Mouse (Mus musculus): Measurements from ENCODE around the gene Ptk6. TPM values are rescaled to one million over a fixed set of nuclear protein-coding genes. Genes with fewer than 3 reads are reported as not detected.
A peak's percentile ranks its signal among the peaks of the same experiment; 100 is the strongest.

Gene Ptk6
- polyA plus RNA-seq, 1 experiment from 2014 or later = not detected

DNA sequence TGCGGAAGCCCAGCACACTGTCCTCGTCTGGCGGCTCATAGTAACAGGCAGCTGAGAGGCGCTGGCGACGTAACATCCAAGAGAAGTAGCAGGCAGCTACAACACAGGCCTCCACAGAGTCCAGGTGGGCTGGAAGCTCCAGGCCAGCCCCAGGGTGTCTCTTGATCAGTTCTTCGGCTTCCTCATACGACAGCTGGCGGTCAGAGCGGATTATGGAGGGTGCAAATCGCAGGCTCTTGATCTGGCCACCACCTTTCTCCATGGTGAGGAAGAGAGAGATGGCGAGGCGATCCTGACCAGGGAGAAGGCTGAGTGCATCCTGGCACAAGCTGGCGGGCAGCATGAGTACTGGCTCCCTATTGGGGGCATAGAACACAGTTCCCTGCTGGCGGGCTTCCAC, 30.9 kb upstream of the Ptk6 start:
- Histone ChIP-seq H3K4me3 (ENCODE audit: control insufficient read depth in 1 of 2, insufficient read depth in 1 of 2, low read depth in 1 of 2, low read length in 2 of 2) (no peak overlapping the region), H3K9ac (ENCODE audit: low read length) (no peak overlapping the region), H3K9me3 (ENCODE audit: control insufficient read depth, low read length) (no peaks in the 10 kb centered on the region), H3K27ac (replicated peaks in 1 of 2; ENCODE audit: control insufficient read depth in 1 of 2, insufficient read depth in 1 of 2, low read depth in 2 of 2, low read length in 2 of 2) (no peak overlapping the region), H3K27me3 (ENCODE audit: control insufficient read depth, insufficient read depth, low read length) (no peaks in the 10 kb centered on the region), H3K4me2 (ENCODE audit: low read length) (no peak overlapping the region), H3K36me3 (ENCODE audit: control insufficient read depth, insufficient read depth, low read length) (peaks cover 23% of the 10 kb centered on the region; the same call in 1 of the 2 replicates), H3K4me1 (ENCODE audit: control insufficient read depth in 2 of 2, insufficient read depth in 2 of 2, low read length in 2 of 2) (no peaks in the 10 kb centered on the region)
- no peak for ATAC-seq (ENCODE audit: insufficient number of reproducible peaks, insufficient read depth, low FRiP score, low read depth)
- WGBS = 87% methylated on average over 15 of the region's 15 CpGs

GRCm38 (mm10) chr2:181231171-181231570, 28.6 kb upstream of the Ptk6 start:
- no peak overlapping the region for H3K4me3 ChIP-seq (ENCODE audit: control insufficient read depth in 1 of 2, insufficient read depth in 1 of 2, low read depth in 1 of 2, low read length in 2 of 2)
- H3K4me1 ChIP-seq (ENCODE audit: control insufficient read depth in 2 of 2, insufficient read depth in 2 of 2, low read length in 2 of 2) = no peaks in the 10 kb centered on the region
- H3K9me3 ChIP-seq (ENCODE audit: control insufficient read depth, low read length) = no peaks in the 10 kb centered on the region
- ATAC-seq (ENCODE audit: insufficient number of reproducible peaks, insufficient read depth, low FRiP score, low read depth) = no peak
- no peaks in the 10 kb centered on the region for H3K27me3 ChIP-seq (ENCODE audit: control insufficient read depth, insufficient read depth, low read length)
- no peak overlapping the region for H3K27ac ChIP-seq (replicated peaks in 1 of 2; ENCODE audit: control insufficient read depth in 1 of 2, insufficient read depth in 1 of 2, low read depth in 2 of 2, low read length in 2 of 2)
- WGBS = 73% methylated on average over 20 of the region's 20 CpGs
- no peak overlapping the region for H3K9ac ChIP-seq (ENCODE audit: low read length)
- H3K36me3 ChIP-seq (ENCODE audit: control insufficient read depth, insufficient read depth, low read length) = peaks cover 14% of the 10 kb centered on the region; the same call in 1 of the 2 replicates
- H3K4me2 ChIP-seq (ENCODE audit: low read length) = no peak overlapping the region

GRCm38 (mm10) chr2:181228335-181228734, 25.7 kb upstream of the Ptk6 start:
- Histone ChIP-seq H3K36me3 (ENCODE audit: control insufficient read depth, insufficient read depth, low read length) (peaks cover 6% of the 10 kb centered on the region; the same call in 1 of the 2 replicates), H3K27me3 (ENCODE audit: control insufficient read depth, insufficient read depth, low read length) (no peaks in the 10 kb centered on the region), H3K9me3 (ENCODE audit: control insufficient read depth, low read length) (no peaks in the 10 kb centered on the region), H3K27ac (replicated peaks in 1 of 2; ENCODE audit: control insufficient read depth in 1 of 2, insufficient read depth in 1 of 2, low read depth in 2 of 2, low read length in 2 of 2) (no peak overlapping the region), H3K4me3 (ENCODE audit: control insufficient read depth in 1 of 2, insufficient read depth in 1 of 2, low read depth in 1 of 2, low read length in 2 of 2) (no peak overlapping the region), H3K9ac (ENCODE audit: low read length) (no peak overlapping the region), H3K4me2 (ENCODE audit: low read length) (no peak overlapping the region), H3K4me1 (ENCODE audit: control insufficient read depth in 2 of 2, insufficient read depth in 2 of 2, low read length in 2 of 2) (no peaks in the 10 kb centered on the region)
- no peak for ATAC-seq (ENCODE audit: insufficient number of reproducible peaks, insufficient read depth, low FRiP score, low read depth)
- WGBS = 61% methylated on average over 1 of the region's 1 CpGs

GRCm38 (mm10) chr2:181227122-181227521, 24.5 kb upstream of the Ptk6 start:
- H3K4me2 ChIP-seq (ENCODE audit: low read length) = no peak overlapping the region
- H3K36me3 ChIP-seq (ENCODE audit: control insufficient read depth, insufficient read depth, low read length) = no peaks in the 10 kb centered on the region
- no peaks in the 10 kb centered on the region for H3K9me3 ChIP-seq (ENCODE audit: control insufficient read depth, low read length)
- no peak overlapping the region for H3K9ac ChIP-seq (ENCODE audit: low read length)
- H3K27me3 ChIP-seq (ENCODE audit: control insufficient read depth, insufficient read depth, low read length) = no peaks in the 10 kb centered on the region
- H3K4me1 ChIP-seq (ENCODE audit: control insufficient read depth in 2 of 2, insufficient read depth in 2 of 2, low read length in 2 of 2) = no peaks in the 10 kb centered on the region
- no peak for ATAC-seq (ENCODE audit: insufficient number of reproducible peaks, insufficient read depth, low FRiP score, low read depth)
- WGBS = 74% methylated on average over 3 of the region's 3 CpGs
- H3K27ac ChIP-seq (replicated peaks in 1 of 2; ENCODE audit: control insufficient read depth in 1 of 2, insufficient read depth in 1 of 2, low read depth in 2 of 2, low read length in 2 of 2) = no peak overlapping the region
- H3K4me3 ChIP-seq (ENCODE audit: control insufficient read depth in 1 of 2, insufficient read depth in 1 of 2, low read depth in 1 of 2, low read length in 2 of 2) = no peak overlapping the region

- no peaks in the 10 kb centered on the region for H3K9me3 ChIP-seq (ENCODE audit: control insufficient read depth, low read length)
- no peak overlapping the region for H3K4me3 ChIP-seq (ENCODE audit: control insufficient read depth in 1 of 2, insufficient read depth in 1 of 2, low read depth in 1 of 2, low read length in 2 of 2)
- peaks cover 4 to 5% of the 10 kb centered on the region in 2 experiments; a peak in 2 of 4 replicates for H3K4me1 ChIP-seq (ENCODE audit: control insufficient read depth in 2 of 2, insufficient read depth in 2 of 2, low read length in 2 of 2)
- WGBS = 72% methylated on average over 2 of the region's 2 CpGs
- no peaks in the 10 kb centered on the region for H3K27me3 ChIP-seq (ENCODE audit: control insufficient read depth, insufficient read depth, low read length)
- H3K9ac ChIP-seq (ENCODE audit: low read length) = no peak overlapping the region
- H3K36me3 ChIP-seq (ENCODE audit: control insufficient read depth, insufficient read depth, low read length) = no peaks in the 10 kb centered on the region
- H3K4me2 ChIP-seq (ENCODE audit: low read length) = no peak overlapping the region
- no peak overlapping the region for H3K27ac ChIP-seq (replicated peaks in 1 of 2; ENCODE audit: control insufficient read depth in 1 of 2, insufficient read depth in 1 of 2, low read depth in 2 of 2, low read length in 2 of 2)
- no peak for ATAC-seq (ENCODE audit: insufficient number of reproducible peaks, insufficient read depth, low FRiP score, low read depth)
These were observed 22.4 kb upstream of the Ptk6 start for GRCm38 (mm10) chr2:181224994-181225393.

DNA sequence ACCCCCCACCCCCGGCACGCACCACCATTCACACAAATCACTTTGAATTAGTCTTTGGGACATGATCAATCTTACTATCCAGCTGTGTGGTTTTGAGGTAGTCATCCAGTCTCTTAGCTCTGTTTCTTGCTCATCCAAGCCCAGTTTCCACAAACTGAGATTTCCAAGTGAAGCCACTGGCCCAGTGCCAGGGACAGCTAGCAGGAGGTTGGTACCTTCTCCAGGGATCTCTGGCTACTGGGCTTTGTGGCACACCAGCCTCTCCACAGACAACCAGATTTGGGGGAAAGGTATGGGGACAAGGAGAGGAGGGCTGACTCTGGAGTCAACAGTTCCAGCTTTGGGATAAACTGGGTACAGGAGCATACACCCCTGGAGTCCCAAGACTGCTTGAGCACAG, 17.8 kb upstream of the Ptk6 start:
- 64% methylated on average over 2 of the region's 2 CpGs for WGBS
- Histone ChIP-seq H3K27ac (replicated peaks in 1 of 2; ENCODE audit: control insufficient read depth in 1 of 2, insufficient read depth in 1 of 2, low read depth in 2 of 2, low read length in 2 of 2) (0 out of 4 replicates have a peak overlapping the region, but pooled peaks of 1 of the 2 experiments have one; percentile 1), H3K4me3 (ENCODE audit: control insufficient read depth in 1 of 2, insufficient read depth in 1 of 2, low read depth in 1 of 2, low read length in 2 of 2) (peak overlapping the region in 1 of 2 experiments; percentile 35; a peak in 2 of 4 replicates), H3K9me3 (ENCODE audit: control insufficient read depth, low read length) (no peaks in the 10 kb centered on the region), H3K4me2 (ENCODE audit: low read length) (peak overlapping the region; percentile 70), H3K4me1 (ENCODE audit: control insufficient read depth in 2 of 2, insufficient read depth in 2 of 2, low read length in 2 of 2) (peaks cover 8 to 11% of the 10 kb centered on the region in 2 experiments; a peak in 3 of 4 replicates), H3K9ac (ENCODE audit: low read length) (0 out of 2 replicates have a peak overlapping the region, but pooled peaks have one; percentile 28), H3K27me3 (ENCODE audit: control insufficient read depth, insufficient read depth, low read length) (peaks cover 4% of the 10 kb centered on the region; the same call in 1 of the 2 replicates), H3K36me3 (ENCODE audit: control insufficient read depth, insufficient read depth, low read length) (no peaks in the 10 kb centered on the region)
- ATAC-seq (ENCODE audit: insufficient number of reproducible peaks, insufficient read depth, low FRiP score, low read depth) = no peak

- H3K4me3 ChIP-seq (ENCODE audit: control insufficient read depth in 1 of 2, insufficient read depth in 1 of 2, low read depth in 1 of 2, low read length in 2 of 2) = peak within 1 kb of the TSS; percentile 11 to 35; a peak in 3 of 4 replicates
- 3% methylated on average over 25 of the region's 25 CpGs for WGBS
- no peaks in the 10 kb centered on the region for H3K36me3 ChIP-seq (ENCODE audit: control insufficient read depth, insufficient read depth, low read length)
- peaks cover 4% of the 10 kb centered on the region; the same call in 1 of the 2 replicates for H3K27me3 ChIP-seq (ENCODE audit: control insufficient read depth, insufficient read depth, low read length)
- peak within 1 kb of the TSS; percentile 70 for H3K4me2 ChIP-seq (ENCODE audit: low read length)
- ATAC-seq (ENCODE audit: insufficient number of reproducible peaks, insufficient read depth, low FRiP score, low read depth) = peak; percentile 79
- H3K9ac ChIP-seq (ENCODE audit: low read length) = peak within 1 kb of the TSS; percentile 28; the same call in 1 of the 2 replicates
- peaks cover 8 to 11% of the 10 kb centered on the region in 2 experiments; a peak in 3 of 4 replicates for H3K4me1 ChIP-seq (ENCODE audit: control insufficient read depth in 2 of 2, insufficient read depth in 2 of 2, low read length in 2 of 2)
- no peaks in the 10 kb centered on the region for H3K9me3 ChIP-seq (ENCODE audit: control insufficient read depth, low read length)
- peak within 1 kb of the TSS in 1 of 2 experiments; percentile 34; a peak in 1 of 4 replicates for H3K27ac ChIP-seq (replicated peaks in 1 of 2; ENCODE audit: control insufficient read depth in 1 of 2, insufficient read depth in 1 of 2, low read depth in 2 of 2, low read length in 2 of 2)
These were observed 17.1 kb upstream of the Ptk6 start, which contains the start of gene Fndc11 for GRCm38 (mm10) chr2:181219538-181220216. Gene Fndc11 (plus strand): TSS chr2:181220013.
